Mouse (Mus musculus): Measurements from ENCODE around the gene 4930564D02Rik.
A peak's percentile ranks its signal among the peaks of the same experiment; 100 is the strongest.

The 4930564D02Rik gene

GRCm38 (mm10) chr3:105066544-105066943, at the start of gene 4930564D02Rik:
Gene 4930564D02Rik, plus strand, starts transcription at chr3:105066844.
- no peak for DNase-seq (ENCODE audit: low spot score)

DNA sequence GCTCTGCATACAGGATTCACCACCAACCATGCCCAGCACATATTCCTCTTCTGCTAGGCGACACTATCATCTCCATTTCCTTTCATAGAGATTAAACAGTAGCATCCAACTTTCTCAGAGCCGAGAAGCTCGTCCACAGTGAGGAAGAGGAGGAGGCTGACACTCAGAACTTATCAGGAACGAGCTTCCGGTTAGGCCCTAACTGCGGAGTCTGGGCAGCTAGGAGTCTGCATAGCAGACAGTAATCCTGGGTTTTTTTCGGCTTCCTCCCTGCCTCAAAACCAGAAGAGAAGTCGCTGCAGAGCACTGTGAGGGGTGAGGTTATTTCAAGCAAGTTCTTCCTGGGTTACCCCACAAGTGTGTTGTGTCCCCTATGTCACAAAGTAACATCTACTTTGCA, 49.3 kb upstream of the 4930564D02Rik start:
- DNase-seq (ENCODE audit: low spot score), result no peak

- DNase-seq (ENCODE audit: low spot score), result no peak
These were observed 48.4 kb upstream of the 4930564D02Rik start for GRCm38 (mm10) chr3:105018085-105018782.

- no peak for DNase-seq (ENCODE audit: low spot score)
These were observed 47.9 kb upstream of the 4930564D02Rik start for GRCm38 (mm10) chr3:105018783-105019105.

DNA sequence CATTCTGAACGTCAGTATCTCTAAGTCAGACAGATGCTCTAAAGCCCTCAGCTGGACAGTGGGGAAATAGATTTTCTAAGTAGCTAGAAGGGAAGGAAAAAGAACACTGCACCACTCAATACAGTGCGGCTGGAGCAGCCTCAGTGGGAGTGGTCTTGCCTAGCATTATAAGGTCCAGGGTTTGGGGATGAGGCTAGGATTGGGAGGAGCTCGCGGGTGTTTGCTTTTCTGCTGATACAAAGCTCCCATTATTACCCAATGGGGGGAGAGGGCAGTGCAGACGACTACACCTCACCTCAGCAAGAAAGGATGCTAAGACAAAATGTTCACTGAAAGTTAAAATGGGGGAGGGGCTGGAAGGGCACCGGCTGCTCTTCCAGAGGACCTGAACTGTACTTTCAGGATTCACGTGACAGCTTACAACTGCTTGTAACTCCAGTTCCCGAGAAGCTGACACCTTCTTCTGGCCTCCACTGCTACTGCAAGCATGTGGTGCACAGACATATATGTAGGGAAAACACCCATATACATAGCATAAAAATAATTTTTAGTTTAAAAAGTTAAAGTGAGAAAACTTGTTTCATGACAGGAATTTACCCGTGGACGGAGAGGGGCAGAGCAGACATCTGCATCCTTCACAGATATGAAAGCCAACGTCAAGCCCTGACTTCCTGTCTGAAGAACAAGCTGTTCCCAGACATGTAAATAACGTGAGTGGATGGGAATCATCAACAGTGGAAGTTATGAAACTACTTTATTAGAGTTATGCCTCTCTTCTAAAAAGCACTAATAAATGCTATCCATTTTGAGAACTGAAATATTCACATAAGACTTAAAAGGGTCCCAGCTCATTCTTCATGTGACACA, 46.6 kb upstream of the 4930564D02Rik start:
- DNase-seq (ENCODE audit: low spot score), result no peak

DNA sequence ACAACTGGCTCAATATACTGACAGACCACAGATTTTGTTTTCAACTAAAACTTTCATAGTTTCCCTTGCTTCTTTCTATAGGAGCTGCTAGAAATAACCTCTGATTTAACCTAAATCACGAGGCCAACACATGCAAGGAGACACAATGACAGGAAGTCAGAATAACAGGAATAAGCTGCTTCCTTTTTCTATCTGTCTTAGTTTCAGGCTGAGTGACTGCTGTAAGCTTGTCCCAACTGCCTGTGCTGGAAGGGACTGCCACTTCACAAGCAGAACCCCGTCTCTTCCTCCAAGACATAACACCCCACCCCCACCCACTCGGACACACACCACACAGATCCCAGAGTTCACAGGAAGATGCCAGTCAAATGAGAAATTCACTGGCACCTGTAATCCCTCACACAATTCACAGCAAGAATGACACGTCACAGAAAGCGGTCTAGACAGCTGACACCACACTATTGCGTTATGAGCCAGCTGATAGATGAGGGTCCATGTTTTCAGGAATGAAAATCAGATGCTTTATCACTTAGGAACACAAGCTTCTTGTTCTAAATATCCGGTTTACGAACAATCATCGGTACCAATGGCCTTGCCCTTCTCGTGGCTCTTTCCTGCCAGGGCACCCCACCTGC, 43.2 kb upstream of the 4930564D02Rik start:
- no peak for DNase-seq (ENCODE audit: low spot score)

- no peak for DNase-seq (ENCODE audit: low spot score)
These were observed 30.3 kb upstream of the 4930564D02Rik start for GRCm38 (mm10) chr3:105036281-105036847.

DNA sequence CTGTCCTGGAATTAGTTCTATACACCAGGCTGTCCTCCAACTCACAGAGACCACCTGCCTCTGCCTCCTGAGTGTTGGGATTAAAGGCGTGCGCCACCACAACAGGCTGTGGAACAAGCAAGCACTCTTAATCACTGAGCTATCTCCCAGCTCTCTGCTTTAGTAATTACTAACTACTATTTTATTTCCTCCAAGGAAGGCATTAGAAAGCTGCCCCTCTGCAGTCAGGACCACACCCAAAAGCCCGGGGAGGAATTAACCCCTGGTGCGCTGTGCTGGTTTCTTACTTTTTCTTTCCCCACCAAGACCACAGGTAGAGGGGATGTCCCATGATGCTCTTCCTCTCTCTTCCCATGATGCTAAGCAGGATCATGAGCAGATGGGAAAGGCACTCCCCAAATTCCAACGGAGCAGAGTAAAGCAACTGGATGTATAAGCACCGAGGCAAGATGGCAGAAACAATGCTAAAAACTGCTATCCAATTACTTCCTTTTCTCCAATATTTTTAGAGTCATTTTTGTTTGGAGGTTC, 29.3 kb upstream of the 4930564D02Rik start:
- DNase-seq (ENCODE audit: low spot score), result no peak

GRCm38 (mm10) chr3:105040002-105040401, 26.6 kb upstream of the 4930564D02Rik start:
- DNase-seq (ENCODE audit: low spot score), result no peak

- DNase-seq (ENCODE audit: low spot score), result no peak
These were observed 25.5 kb upstream of the 4930564D02Rik start for GRCm38 (mm10) chr3:105040983-105041625.

DNA sequence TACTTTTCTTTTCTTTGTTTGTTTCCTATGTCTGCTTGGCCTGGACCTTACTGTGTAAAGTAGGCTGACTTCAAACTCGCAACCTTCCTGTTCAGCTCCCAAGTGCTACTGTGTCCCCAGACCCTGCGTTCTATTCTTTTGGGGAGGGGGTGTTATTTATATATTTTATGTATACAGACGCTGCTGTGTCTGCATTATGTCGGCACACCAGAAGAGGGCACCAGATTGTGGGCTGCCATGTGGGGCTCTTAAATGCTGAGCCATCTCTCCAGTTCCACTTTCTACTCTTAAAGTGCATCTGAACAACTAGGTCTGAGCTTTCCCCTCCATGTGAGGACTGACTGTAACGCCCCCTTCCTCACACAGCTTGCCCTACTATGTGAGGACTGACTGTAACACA, 22.9 kb upstream of the 4930564D02Rik start:
- DNase-seq (ENCODE audit: low spot score), result no peak

DNA sequence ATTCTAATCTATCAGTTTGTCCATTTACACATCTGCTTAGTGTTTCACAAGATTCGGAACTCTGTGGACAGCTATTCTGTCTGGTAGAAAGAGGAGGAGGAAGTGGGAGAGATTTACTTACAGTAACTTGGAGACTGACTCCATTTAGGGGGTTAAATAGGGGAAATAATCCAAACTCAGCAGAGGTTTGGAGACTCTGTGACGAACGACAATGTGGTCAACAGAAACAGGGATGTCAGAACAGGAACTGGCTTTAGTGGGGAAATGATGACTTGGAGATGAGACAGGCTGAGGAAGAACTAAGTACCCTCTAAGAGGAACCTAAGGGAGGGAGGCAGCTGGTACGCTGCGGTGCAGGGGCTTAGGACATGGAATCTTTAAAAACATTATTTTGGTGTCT, 19.8 kb upstream of the 4930564D02Rik start:
- DNase-seq (ENCODE audit: low spot score), result no peak

- DNase-seq (ENCODE audit: low spot score), result no peak
These were observed 19.0 kb upstream of the 4930564D02Rik start for GRCm38 (mm10) chr3:105047616-105048015.

DNA sequence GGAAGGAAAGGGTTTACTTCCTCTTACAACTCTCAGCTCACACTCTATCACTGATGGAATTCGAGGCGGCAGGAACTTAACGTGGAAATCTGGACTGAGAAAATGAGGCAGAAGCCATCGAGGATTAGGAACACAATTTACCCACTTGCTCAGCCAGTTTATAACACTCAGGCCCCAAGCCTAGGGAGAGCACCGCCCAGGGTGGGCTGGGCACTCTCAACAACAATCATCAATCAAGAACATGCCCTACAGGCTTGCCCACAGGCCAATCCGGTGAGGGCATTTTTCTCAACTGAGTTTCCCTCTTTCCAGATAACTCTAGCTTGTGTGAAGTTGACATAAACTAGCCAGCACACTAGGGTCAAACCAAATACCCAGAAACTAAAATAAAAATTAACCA, 16.8 kb upstream of the 4930564D02Rik start:
- no peak for DNase-seq (ENCODE audit: low spot score)

- DNase-seq (ENCODE audit: low spot score), result no peak
These were observed 15.5 kb upstream of the 4930564D02Rik start for GRCm38 (mm10) chr3:105051103-105051502.

- DNase-seq (ENCODE audit: low spot score), result no peak
These were observed 14.3 kb upstream of the 4930564D02Rik start for GRCm38 (mm10) chr3:105052171-105052936.

DNA sequence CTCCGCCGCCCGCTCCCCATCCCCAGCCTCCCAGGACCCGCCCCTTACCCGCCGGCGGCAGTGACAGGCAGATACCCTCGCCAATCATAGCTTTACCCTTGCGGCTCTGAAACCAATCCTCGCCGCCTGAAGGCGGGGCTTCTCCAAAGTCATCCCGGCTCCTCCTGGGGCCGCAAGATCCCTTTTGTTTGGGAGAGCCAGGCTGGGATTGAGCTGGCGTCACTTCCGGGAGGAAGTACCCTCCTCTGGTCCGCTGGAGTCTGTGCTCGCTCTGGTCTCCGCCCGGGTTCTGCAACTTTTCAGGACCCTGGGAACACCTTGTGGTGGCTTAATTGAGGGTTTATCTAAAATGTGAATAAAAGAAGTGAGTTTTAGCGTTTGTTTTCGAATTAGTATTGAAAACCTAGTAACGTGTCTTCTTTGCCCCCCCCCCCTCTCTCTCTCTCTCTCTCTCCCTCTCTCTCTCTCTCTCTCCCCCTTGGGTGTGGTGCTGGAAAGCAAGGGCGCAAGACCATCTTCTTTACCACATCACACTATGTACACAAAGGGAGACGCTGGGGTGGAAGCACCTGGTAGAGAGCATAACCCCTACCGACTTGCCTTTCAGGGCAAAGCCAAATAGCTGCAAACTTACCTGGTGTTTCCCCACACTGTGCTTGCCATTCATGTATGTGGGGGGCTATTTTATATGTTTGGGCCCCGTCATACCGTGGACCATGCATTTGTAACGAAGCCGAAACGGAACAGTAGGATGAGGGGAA, 13.5 kb upstream of the 4930564D02Rik start, which contains the start of gene Cttnbp2nl:
Gene Cttnbp2nl, minus strand, starts transcription at position 210 of the 761 bp plus-strand sequence.
- peak; percentile 98 for DNase-seq (ENCODE audit: low spot score)

GRCm38 (mm10) chr3:105053698-105054001, 13.0 kb upstream of the 4930564D02Rik start:
- no peak for DNase-seq (ENCODE audit: low spot score)

- DNase-seq (ENCODE audit: low spot score), result no peak
These were observed 11.7 kb upstream of the 4930564D02Rik start for GRCm38 (mm10) chr3:105054952-105055351.

- DNase-seq (ENCODE audit: low spot score), result no peak
These were observed 11.0 kb upstream of the 4930564D02Rik start for GRCm38 (mm10) chr3:105055666-105056065.

Data from ovary, postnatal 14 days (tissue).